Mouse (Mus musculus) megakaryocyte, embryonic 14.5 days (primary cell): ENCODE results near the gene Mrpl10. TPM values are rescaled to one million over a fixed set of nuclear protein-coding genes. Genes with fewer than 3 reads are reported as not detected.

ENCODE experiments used
- H3K27me3 ChIP-seq: replicated peaks from 2 replicates; pipeline ENCODE3; 2012; ENCODE audit warnings: inconsistent platforms
- H3K36me3 ChIP-seq: replicated peaks from 2 replicates; pipeline ENCODE3; 2012; ENCODE audit warnings: low read length, inconsistent platforms, mixed read lengths
- H3K4me1 ChIP-seq: 2 replicates; pipeline ENCODE4 v1.6.1; 2012; ENCODE audit warnings: inconsistent platforms
- H3K4me3 ChIP-seq: replicated peaks from 2 replicates; pipeline ENCODE3; 2012; ENCODE audit warnings: moderate library complexity, mild to moderate bottlenecking, inconsistent platforms
- H3K9me3 ChIP-seq: 2 replicates; pipeline ENCODE4 v1.6.1; 2012; ENCODE audit warnings: inconsistent platforms
- FLI1 ChIP-seq: IDR thresholded peaks from 2 replicates; pipeline ENCODE4 v1.6.1; 2012; ENCODE audit warnings: low read length, inconsistent platforms, mixed read lengths
- GATA1 ChIP-seq: IDR thresholded peaks from 3 replicates; pipeline ENCODE4 v1.6.1; 2012; ENCODE audit warnings: mixed read lengths, low read length, inconsistent platforms, borderline replicate concordance
- polyA plus RNA-seq: library from polyadenylated mRNA; stranded (reverse); fragments of >175 nt; gene quantifications from 2 replicates; pipeline ENCODE4 v1.2.3, GENCODE M21; 2012; ENCODE audit warnings: low replicate concordance; ENCODE audit not compliant: insufficient read depth

Mrpl10 gene
- polyA plus RNA-seq, 1 experiment, result 22.7 TPM

DNA sequence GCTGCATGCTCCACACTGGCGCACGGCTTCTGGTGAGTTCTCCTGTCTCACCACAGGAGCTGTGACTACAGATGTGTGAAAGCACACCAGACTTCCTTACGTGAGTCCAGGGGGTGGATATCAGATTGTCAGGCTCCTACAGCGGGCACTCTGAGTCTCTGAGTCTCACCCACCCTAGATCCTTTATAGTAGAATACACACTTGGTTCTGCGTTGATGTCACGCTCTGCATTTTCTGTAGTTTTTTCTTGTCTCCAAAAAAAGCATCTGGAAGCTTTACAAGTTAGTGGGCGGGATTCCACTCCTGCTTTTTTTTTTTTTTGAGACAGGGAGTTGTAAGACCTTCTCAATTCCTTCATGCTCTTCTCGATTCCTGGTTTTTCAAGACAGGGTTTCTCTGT is 3.5 kb downstream of the Mrpl10 start:
- Histone ChIP-seq H3K4me1 (peaks cover 37% of the 10 kb centered on the region), H3K27me3 (no peaks in the 10 kb centered on the region), H3K36me3 (peaks cover 62% of the 10 kb centered on the region), H3K4me3 (no peak overlapping the region), H3K9me3 (no peaks in the 10 kb centered on the region)
- no peak for TF ChIP-seq GATA1
- TF ChIP-seq FLI1, result no peak

DNA sequence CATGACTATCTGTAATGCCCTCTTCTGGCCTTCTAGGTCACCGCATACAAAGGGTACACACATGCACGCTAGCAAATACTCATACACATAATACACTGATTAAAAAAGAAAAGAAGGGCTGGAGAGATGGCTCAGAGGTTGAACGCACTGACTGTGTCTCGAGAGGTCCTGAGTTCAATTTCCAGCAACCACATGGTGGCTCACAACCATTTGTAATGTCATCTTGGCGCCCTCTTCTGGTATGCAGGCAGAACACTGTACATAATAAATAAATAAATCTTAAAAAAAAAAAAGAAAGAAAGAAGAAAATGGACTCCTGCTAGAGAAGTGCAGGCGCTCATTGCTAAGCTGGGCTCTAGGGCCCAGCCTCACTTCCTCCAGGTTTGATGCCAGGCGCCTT is 4.5 kb downstream of the Mrpl10 start:
- Histone ChIP-seq H3K4me1 (peaks cover 39% of the 10 kb centered on the region), H3K4me3 (no peak overlapping the region), H3K9me3 (no peaks in the 10 kb centered on the region), H3K36me3 (peaks cover 62% of the 10 kb centered on the region), H3K27me3 (no peaks in the 10 kb centered on the region)
- TF ChIP-seq FLI1 (no peak), GATA1 (no peak)

DNA sequence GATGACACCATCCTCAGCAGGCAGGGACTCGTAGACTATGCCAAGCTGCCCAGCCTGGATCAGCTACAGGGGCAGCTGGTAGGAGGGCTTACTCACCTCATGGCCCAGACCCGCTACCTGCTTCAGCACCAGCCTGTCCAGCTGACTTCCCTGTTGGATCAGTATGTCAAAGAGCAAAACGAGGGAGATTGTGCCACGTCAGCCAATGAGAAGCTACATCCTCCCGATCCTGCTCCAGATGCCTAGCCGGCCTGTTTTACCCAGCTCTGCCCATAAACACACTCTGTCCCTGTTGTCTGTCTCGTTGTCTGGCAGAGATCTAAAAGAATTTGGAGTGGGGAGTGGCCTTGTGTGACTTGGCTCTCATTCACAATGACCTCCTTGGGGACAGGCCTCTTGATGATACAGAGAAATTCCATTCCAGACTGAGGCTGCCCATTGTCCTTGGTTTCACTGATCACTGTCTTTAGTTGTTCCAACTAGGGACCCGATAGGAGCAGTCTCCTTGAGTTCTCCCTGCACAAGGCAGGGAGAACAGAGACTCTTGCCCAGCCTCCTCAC is 6.8 kb downstream of the Mrpl10 start:
- no peaks in the 10 kb centered on the region for H3K9me3 ChIP-seq
- TF ChIP-seq GATA1, result no peak
- TF ChIP-seq FLI1, result no peak
- no peaks in the 10 kb centered on the region for H3K27me3 ChIP-seq
- no peak overlapping the region for H3K4me3 ChIP-seq
- H3K36me3 ChIP-seq, result peaks cover 68% of the 10 kb centered on the region
- H3K4me1 ChIP-seq, result peaks cover 43% of the 10 kb centered on the region

DNA sequence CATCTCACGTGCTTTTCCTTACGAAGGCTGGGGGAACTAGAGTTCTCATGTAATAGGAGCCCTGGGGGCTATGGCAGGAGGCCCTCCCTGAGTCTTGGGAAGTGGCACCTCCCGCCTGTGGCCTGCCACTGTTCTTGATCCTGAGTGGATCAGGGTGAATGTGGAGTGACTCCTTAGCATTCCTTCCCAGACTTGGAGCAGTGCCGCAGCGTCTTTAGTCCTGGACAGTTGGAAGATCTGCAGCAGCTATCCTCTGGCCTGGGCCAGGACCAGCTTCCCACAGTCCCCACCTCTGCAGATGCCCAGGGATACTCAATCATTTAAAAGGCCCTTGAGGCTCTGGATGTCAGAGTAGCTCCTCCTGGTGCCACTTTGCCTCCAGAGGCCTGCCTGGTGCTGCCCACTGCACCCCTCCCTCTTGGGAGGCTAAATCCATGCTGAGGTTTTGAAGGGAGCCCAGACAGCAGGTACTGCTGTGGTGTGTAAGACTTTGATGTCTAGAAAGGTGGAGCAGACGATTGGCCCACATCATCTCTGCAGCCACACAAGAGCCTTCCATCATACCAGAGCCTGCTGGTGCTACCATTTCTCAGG is 8.2 kb downstream of the Mrpl10 start:
- Histone ChIP-seq H3K4me3 (no peak overlapping the region), H3K27me3 (no peaks in the 10 kb centered on the region), H3K4me1 (peaks cover 34% of the 10 kb centered on the region), H3K9me3 (no peaks in the 10 kb centered on the region), H3K36me3 (peaks cover 66% of the 10 kb centered on the region)
- TF ChIP-seq FLI1 (no peak), GATA1 (no peak)

DNA sequence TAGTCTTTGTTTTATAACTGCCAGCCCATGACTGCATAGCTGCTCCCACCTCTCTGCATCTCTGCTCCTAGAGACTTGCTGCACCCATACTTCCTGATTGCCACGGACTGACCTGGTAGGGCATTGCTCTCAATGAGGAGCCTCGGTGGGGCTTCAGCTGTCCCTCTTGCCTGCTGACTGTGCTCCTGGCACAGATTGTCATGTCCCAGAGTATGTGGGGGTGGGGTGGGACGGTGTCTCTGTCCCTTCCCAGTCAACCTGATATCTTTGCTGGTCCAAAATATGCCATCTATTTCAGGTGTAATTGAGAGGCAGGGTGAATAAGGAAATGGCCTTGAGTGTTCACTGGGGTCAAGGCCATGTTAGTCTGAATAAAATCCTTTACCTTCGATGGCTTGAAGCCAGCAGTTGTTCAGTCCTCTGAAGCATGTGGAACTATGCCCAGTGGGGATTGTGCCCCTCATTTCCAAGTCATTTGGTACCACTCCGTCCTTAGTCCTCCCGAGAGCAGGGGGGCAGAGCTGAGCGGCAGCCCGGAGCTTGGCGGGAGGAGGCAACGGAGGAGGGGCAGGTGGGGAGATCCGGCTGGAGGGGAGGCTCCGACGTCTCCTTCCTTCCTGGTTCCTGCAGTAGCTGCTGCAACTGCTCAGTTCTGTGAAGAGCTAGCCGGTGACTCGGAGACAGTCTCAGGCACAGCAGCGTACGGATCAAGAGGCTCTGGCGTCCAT is 9.0 kb downstream of the Mrpl10 start, which contains the start of gene Osbpl7:
TSS of gene Osbpl7 (plus strand) at position 413 of the 728 bp plus-strand sequence.
- H3K4me1 ChIP-seq, result peaks cover 32% of the 10 kb centered on the region
- H3K9me3 ChIP-seq, result no peaks in the 10 kb centered on the region
- no peak for TF ChIP-seq GATA1
- no peak for TF ChIP-seq FLI1
- no peaks in the 10 kb centered on the region for H3K27me3 ChIP-seq
- peak within 1 kb of the TSS; percentile 94 for H3K4me3 ChIP-seq
- peaks cover 67% of the 10 kb centered on the region for H3K36me3 ChIP-seq

DNA sequence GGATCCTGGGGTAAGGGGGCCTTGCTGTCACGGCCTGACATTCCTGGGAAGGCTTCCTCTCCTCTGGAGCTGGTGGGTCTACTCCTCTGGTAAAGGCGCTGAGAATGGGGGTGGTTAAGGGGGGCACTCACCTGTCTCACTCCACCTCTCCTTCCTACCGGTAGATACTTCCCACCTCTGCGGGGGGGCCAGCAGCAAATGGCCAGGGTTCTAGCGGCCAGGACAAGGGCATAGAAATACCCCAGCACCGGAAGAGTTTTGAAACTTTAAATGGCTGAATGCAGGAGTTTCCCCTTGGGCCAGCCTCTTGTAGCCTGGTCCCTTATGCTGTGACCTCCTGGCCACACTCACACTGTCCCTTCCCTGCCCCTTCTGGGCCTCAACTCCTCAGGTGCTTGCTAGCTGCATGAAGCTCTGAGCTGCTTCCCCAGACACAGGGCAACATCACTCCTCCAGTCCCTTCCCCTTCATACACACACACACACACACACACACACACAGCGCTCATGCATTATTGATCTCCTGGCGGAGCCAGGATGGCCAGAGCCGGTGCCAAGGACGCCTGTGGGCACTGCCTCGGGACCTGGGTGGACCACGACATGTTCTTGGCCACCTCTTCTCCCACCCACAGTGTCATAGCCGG is 9.7 kb downstream of the Mrpl10 start:
- H3K4me1 ChIP-seq, result peaks cover 32% of the 10 kb centered on the region
- H3K4me3 ChIP-seq, result peak overlapping the region; percentile 94
- no peak for TF ChIP-seq FLI1
- no peak for TF ChIP-seq GATA1
- H3K27me3 ChIP-seq, result no peaks in the 10 kb centered on the region
- H3K9me3 ChIP-seq, result no peaks in the 10 kb centered on the region
- H3K36me3 ChIP-seq, result peaks cover 68% of the 10 kb centered on the region

DNA sequence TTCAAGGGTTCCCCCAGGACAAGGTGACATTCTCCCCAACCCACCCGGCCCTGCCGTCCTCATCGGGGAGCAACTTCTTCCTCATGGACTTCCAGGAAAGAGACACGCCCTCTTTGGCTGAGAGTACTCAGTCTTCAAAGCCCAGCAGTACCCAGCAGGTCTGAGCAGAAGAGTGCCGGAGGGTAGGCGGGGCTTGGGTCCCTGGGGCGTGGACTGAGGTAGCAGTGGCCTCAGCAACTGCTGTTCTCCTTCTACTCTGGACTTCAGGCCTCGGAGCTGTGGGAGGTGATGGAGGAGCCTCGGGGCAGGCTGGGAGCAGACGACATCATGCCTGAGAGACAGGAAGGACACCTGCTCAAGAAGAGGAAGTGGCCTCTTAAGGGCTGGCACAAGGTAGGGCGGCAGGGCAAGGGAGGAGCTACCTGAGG is 10.9 kb downstream of the Mrpl10 start:
- peaks cover 32% of the 10 kb centered on the region for H3K4me1 ChIP-seq
- peak overlapping the region; percentile 94 for H3K4me3 ChIP-seq
- H3K36me3 ChIP-seq, result peaks cover 68% of the 10 kb centered on the region
- H3K27me3 ChIP-seq, result no peaks in the 10 kb centered on the region
- no peaks in the 10 kb centered on the region for H3K9me3 ChIP-seq
- TF ChIP-seq FLI1, result no peak
- TF ChIP-seq GATA1, result no peak

DNA sequence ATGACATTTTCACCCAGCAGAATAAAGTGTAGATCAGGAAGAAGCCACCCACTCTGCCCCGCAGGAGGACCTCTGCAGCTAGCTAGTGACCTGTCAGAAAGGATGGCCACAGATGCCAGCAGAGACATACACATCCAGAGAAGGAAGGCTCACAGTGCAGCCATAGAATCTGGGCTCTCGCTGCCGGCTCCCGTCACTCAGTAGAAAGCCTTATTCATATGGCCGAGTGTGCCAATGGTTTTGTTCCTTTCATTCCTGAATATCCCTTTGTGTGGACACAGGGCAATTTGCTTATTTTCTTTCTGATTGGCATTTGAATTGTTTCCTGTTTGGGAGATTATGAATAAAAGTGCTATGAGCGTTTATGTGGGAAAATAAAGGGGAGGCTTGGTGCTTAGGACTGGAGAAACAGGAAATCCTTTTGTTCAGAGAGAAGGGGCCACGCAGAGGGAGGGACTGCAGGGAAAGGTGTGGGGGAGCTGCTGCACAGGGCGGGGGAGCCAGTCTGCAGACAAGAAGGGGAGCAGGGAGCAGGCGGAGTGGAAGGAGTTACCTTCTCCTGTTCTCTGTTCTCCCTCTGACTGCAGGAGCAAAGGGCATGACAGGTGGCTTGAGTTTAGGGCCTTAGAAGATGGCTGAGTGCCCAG is 22.0 kb downstream of the Mrpl10 start:
- Histone ChIP-seq H3K9me3 (no peaks in the 10 kb centered on the region), H3K36me3 (peaks cover 93% of the 10 kb centered on the region)

DNA sequence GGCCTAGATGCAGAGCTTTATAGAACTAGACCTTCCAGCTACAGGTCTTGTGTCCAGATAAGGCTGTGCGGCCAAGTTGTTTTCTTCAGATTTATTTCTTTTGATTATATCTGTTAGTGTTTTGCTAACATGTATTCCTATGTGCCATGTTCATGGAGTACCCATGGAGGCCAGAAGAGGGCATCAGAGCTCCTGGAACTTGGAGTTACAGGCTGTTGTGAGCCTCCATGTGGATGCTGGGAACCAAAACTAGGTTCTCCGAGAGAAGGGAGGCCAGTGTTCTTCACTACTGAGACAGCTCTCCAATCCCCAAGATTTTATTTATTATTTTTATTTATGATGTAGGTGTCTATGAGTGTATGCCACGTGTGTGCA is 22.5 kb downstream of the Mrpl10 start:
- Histone ChIP-seq H3K27me3 (no peaks in the 10 kb centered on the region), H3K4me1 (peaks cover 8% of the 10 kb centered on the region), H3K4me3 (no peak overlapping the region), H3K36me3 (peaks cover 93% of the 10 kb centered on the region), H3K9me3 (no peaks in the 10 kb centered on the region)
- TF ChIP-seq GATA1 (no peak), FLI1 (no peak)

More for the DNA sequence above, 22.0 kb downstream of the Mrpl10 start:
- Histone ChIP-seq H3K4me1 (peaks cover 11% of the 10 kb centered on the region), H3K27me3 (no peaks in the 10 kb centered on the region), H3K4me3 (no peak overlapping the region)
- TF ChIP-seq FLI1 (no peak), GATA1 (no peak)
